Mouse (Mus musculus) kidney, adult 9 months (tissue): ENCODE measurements around the gene Shank2.

Source experiments
- DNase-seq: peaks from one replicate; pipeline ENCODE4 v3.0.0; 2022

Gene Shank2

DNA sequence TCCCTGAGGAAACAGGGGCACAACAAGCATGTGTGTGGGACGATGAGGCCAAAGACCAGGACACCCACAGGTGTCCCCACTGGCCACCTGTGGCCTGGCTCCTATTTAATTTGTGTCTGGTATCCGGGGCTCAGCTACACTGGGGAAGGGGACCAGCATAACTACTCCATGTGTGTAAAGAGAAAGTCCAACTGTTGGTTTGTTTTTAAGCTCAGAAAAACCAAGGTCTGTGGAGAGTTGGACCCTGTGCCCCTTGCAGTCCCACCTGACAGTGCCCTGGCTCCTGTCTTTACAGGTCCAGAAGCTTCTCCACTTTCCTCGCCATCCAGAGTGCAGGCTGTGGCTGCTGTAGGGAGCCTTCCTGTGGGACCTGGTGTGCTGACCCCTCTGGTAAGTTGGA, at the start of gene Shank2:
Gene Shank2, plus strand, starts transcription at position 301 of the 400 bp plus-strand sequence.
- DNase-seq: no peak

DNA sequence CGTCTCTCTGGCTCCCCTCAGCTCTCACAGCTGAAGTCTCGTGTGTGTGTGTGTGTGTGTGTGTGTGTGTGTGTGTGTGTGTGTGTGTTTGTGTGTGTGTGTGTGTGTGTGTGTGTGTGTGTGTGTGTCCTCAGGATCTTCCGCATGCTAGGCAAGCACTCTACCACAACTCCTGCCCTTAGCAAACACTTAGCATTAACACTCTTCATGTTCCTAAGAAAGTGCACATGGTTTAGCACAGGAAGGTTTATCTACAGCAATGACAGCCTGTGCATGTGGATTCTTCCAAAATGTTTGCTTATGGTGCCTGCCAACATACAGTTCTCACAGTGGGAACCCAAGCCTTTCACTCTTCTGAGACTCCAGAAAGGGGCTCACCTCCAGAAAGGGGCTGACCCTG, 49.6 kb upstream of the Shank2 start:
- DNase-seq: no peak

DNA sequence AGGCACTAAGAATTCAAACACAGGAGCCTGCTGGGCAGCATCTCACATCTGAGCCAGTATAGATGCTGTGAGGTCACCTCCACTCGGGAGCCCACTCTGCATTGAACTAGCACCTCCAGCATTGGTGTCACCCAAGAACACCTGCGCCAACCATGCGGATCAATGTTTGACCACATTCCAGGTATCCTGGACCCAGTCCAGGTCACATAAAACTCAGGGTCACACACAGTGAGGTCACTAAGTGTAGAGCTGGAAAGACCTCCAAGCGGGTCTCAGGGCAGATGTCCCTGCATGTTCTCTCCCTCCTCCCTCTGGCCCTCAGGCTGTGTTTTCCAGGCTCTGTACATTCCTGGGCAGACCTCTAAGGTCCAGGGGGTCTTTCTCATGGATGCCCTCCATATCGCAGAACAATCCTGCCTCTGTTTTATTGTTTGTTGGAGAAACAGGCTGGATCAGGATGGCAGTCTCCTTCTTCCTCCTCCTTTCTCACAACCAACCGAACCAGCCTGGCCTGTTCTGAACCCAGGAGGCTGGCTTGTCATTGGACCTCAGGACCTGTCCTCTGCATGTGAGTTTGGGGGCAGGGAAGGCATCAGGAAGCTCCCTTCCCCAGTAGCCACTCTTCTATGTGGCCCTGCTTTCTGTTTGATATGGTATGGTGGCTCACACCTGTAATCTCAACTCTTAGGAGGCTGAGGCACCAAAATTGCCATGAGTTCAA, 45.0 kb upstream of the Shank2 start:
- DNase-seq: peak; percentile 88

DNA sequence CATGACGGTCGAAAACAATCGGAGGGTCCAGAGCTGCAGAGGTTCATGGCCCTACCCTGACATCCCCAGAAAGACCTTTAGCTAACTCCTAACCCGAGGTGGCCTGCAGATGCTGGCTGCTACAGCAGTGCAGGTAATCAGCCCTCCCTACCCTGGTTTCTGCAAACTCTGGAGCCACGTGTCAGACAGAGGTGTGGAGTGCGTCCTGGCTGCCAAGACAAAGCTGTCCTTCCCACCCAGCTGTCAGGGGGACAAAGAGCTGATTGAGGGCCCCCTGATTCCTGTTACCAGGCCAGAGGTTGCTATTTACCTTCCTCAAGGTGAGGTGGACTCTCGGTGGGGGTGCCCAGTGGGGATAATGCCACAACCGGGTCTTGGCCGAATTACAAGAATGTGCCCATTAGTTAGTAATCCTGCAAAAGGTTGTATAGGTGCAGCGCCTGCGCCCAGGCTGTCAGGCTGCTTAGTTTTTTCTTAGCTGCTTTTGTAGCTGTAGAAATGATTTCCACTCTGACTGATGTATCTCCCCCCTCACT, 43.6 kb upstream of the Shank2 start:
- DNase-seq: peak; percentile 76

DNA sequence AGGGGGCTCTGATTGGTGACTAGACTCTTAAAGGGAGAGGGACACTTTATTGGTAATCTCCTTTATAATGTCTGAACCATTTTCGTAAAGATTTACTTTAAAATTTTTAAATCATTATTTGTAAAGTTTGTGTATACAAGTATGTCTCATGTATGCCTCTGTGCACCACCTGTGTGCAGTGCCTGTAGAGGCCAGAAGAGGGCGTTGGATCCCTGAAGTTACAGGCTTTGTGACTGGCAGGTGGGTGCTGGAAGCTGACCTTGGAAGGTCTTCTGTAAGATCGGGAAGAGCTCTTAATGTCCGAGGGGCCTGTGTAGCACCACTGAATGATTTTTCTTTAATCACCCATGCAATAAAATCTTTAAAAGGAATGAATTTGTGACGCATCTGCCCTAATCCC, 37.9 kb upstream of the Shank2 start:
- no peak for DNase-seq

DNA sequence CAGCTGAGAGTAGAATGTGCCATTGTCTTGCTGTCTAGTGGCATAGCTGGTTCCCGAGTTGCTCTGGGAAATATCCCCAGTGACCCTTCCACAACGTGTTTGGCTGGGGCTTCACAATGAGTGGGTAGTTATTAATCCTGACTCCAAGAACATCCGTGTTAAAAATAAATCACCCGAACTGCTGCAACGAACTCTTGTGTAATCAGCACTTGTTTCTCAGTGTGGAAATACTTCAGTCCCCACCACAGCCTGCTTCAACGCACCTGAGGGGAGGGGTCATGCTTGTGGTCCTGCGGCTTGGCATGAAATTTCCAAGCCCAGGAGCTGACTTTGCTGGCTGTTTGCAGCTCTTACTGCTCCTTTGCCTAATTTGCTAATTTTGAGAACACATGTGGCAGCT, 35.1 kb upstream of the Shank2 start:
- DNase-seq: no peak

DNA sequence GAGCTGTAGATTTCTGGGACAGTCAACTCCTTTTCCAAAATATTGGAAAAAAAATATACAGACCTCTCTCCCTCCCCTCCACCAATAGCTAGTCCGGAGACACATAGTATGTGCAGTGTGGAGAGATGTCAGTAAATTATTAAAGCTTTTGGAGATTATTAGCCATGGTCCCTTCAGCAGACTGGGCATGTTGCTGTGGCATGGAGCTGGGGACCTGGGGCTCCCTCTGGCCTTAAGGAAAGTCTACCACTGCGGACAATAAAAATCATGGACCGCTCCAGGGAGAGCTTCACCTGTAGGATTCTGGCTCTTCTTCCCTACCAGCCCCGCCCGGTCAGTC, 24.3 kb upstream of the Shank2 start:
- DNase-seq: peak; percentile 68

DNA sequence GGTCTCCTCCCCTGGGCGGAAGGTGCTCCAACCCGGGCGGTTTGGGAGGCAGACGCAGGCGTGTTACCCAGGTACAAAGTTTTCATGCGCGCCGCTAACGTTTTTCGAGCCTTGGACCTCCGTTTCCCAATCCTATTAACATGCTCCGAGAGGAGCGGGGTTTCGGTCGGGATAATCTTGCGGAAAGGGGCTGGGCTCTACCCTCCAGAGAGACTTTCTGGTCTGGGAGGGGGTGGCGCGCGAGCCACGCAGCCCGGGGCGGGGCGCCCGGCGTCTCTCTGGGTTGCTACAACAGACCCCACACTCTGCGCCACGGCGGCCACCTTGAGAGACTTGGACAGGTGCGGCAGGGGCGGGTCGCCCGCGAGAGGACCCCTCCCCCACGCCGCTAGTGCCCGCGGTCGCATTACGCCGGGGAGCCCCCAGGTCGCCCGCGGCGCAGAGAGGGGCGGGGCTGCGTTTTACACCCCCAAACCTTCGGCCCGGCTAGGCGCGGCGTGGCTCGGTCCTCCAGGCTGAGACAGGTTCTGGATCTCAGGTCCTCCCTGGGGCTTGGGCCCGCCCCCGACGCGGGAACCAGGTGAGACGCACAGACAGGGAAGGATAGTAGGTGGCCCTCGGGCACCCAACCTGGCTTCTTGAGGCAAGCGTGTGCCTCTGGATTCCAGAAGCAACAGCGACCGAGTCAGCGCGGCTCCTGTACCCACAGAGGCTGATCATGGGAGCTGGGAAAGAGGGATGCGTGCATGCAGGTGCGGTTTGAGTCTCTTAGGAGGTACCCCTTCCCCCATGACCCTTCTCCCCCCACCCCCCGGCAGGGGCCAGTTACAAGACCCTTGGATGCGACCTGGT, 23.7 kb upstream of the Shank2 start:
- DNase-seq: peak; percentile 72

DNA sequence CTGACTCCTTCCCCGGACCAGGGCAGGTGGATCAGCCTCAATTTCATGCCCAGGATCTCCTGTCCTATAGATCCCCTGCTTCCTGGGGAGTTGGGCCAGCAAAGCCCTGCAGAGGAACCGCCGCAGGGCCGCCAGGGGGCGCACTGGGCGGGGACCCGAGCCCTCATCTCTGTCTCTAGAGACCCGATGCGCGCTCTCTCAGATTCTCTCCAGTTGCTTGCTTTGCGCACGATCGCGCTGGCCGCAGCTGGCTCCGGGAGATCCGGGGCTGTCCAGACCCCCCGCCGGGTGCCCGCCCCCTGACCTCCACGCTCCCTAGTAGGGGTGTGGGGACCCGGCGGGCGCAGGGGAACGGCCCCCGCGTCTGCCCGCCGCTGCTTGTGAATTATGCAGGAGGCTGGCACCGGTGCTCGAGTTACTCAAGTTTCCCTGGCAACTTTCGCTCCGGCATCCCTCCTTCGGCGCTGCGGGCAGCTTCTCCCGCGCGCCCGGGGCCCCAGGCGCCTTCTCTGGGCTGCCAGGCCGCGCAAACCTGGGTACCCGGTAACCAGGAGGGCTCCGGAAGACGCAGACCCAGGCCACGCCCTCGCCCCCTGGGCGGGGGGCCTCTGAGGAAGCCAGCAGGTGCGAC, 22.9 kb upstream of the Shank2 start:
- peak; percentile 87 for DNase-seq

DNA sequence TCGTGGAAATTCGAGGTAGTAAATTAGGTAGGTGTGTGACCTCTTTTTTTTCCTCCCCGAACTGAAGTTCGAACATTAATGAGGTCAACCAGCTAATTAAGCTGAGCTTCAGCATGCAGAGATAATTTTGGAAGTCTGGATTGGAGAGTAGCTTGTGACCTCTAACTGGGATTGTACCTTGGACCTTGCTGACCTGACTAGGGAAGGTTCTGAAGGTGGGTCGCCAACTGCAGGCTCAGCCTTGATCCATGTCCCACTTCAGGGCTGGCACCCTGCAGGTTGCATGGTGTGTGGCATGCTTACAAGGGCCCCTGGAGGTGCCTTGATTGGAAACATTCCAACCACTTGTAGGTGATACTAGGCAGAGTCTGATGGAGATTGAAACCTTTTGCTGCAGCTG, 21.7 kb upstream of the Shank2 start:
- peak; percentile 82 for DNase-seq

DNA sequence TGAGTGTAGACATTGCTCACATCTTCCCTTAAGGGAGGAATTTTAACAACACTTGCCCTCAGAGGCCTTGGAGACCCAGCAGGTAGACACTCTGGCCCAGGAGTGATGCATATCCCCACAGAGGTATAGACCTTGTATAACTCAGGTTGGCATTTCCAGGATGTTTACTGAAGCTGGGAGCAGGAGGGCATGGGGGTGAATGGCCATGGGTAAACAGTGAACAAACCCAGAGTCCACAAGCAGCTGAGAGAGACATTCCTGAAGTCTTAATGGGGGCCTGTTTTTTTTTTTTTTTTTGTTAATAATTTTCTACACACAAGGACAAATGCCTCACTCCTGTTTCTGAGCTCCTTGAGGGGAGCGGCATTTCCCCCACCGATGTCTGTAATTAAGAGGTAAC, 15.4 kb upstream of the Shank2 start:
- peak; percentile 83 for DNase-seq

DNA sequence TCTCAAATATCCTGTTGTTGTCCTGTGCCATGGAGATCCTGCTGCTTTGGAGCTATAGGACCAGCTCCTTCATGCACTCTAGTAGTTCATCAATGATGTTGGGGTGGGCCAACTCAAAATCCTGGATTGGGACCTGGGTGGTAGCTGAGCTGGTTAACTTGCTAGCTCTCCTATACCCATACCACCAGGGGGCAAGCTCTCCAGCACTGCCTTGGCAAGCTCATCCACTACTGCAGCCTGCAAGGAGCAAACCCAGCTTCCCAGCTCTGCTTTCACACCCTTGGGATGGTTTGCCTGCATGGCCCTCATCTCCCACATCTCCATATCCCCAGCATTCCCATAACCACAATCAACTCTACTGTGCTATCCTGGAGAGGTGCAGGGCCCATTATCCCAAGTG, 10.6 kb upstream of the Shank2 start:
- DNase-seq: no peak

DNA sequence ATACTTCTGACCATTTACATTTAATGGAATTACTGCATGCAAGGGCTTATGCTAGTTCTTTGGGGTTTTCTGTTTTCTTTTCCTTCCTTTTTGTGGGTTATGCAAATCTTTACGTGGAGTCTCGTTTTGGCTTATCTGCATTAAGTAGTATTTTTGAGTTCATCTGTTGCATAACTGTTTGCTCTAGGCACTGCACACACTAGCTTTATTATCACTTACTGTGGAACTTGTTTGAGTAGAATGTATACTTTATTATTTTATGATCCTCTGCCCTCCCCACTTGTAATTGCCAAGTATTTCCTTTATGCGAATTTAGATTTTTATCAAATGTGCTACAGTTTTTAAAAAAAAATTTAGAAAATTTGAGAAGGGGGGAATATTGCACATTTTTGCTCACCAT, 2.7 kb upstream of the Shank2 start:
- no peak for DNase-seq

DNA sequence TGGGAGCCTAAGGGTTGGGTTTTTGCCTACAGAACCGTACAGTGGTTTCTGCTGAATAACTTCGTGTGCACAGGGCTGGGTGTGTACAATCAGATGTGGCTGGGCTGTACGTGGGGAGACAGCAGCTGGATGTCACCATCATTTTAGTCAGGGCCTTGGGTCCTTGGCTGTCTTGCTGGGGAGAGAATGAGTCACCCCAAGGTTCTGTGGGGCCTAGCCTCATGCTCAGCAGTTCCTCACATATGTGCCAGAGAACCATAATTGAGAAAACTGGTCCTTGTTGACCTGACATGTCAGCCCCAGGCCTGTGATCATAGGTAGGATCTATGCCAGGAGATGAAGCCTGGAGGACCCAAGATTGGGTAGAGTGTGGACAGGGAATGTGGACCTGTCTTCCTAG, 1.7 kb downstream of the Shank2 start:
- no peak for DNase-seq

DNA sequence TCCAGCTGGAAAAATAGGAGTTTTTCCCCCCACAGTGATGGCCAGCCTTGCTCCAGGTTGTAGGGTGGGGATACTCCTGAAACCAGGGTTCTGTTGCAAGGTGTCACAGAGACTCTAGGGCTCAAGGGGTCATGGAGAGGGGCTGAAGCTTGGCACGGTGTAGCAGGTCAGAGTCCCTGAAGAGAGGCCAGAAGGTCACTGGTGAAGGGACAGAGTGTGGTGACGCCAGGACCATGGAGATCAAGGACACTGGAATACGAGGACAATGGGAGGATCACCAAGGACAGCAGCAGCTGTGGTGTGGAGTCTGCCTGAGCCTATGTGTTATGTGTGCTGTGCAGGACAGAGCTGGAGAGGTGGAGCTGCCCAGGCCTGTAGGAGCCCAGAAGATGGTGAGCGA, 6.4 kb downstream of the Shank2 start:
- no peak for DNase-seq

DNA sequence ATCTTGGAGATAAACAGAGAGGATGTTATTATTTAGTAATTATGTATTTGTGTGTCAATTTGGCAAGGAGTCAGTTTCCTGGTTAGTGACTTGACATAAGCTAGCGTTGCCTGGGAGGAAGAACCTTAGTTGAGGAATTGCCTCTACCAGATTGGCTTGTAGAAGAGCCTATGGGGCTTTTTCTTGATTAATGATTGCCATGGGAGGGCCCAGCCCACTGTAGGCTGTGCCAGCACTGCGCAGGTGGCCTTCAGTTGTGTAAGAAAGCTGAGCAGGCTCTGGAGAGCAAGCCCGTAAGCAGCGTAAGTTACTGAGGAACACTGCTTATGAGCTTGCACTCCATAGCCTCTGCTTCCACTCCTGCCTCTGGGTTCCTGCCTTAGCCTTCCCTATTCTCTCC, 7.3 kb downstream of the Shank2 start:
- peak; percentile 96 for DNase-seq

DNA sequence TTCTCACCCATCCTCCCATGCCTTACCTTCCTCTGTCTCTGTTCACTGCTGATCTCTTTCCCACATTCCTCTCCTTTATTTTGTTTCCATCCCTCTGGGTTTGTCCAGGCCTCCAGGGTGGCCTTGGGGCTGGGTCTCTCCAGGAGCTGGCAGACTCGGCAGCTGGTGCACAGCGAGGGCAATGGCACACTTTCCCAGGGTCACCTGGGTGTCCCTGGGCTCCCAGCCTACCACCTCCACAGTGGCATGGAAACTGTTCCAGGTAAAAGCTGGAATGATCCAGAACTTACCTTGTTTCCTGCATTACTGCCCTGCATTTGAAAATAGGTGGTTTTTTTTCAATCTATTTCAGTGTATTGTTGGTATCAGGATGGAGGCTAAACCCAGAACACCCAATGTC, 12.8 kb downstream of the Shank2 start:
- DNase-seq: peak; percentile 28

DNA sequence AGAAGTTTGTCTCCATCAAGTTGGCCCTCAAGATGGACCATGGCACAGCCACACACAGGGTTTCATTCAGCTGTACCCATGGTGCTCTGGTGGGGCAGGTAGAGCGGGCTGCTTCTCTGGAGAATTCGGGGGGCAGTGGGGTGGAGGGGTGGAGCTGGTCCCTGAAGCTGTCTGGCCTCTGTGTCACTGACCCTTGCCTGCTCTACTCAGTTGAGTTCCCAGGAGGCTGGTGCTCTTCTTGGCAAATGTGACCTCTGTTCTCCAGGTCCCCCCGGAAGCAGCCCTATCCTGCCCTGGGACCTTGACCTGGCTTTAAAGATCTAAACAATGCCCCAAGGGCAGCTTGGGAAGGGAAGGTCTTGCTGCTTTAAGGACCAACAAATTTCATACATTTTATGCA, 20.1 kb downstream of the Shank2 start:
- peak; percentile 85 for DNase-seq

DNA sequence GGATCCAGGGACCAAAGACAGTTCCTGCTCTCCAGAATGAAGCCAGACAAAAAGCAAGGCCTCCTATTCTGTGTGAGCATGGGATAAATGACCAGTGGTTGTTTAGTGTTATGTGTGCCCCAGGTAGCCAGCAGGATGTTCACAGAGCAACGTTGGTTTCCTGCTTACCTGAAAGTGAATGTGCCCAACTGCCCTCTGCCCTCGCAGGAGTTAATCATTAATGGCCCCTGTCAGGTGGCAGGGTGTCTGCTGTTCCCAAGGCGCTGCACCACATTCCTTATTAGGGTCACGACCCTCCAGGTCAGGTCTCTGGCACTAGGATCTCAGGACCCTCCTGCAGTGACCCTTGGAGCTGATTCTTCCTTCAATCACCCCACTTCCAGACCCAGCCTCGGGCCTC, 21.0 kb downstream of the Shank2 start:
- peak; percentile 94 for DNase-seq

DNA sequence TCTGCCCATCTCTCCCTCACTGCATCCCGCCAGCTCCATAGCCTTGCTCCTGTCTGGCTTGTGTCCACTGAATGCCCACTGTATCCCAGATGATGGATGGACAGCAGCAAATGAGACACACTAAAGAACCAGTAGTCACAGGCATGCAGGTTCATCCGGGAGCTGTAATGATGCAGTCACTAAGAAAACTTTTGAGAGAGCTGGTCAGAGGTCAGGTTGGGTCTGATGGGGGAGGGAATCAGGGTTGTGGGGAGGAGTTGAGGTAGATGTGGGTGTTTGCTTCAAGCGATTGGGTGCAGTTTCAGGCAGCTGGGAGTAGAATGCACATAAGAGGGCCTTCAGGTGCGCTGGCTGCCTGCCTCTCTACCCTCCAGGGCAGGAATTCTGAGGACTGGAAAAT, 21.8 kb downstream of the Shank2 start:
- peak; percentile 69 for DNase-seq

DNA sequence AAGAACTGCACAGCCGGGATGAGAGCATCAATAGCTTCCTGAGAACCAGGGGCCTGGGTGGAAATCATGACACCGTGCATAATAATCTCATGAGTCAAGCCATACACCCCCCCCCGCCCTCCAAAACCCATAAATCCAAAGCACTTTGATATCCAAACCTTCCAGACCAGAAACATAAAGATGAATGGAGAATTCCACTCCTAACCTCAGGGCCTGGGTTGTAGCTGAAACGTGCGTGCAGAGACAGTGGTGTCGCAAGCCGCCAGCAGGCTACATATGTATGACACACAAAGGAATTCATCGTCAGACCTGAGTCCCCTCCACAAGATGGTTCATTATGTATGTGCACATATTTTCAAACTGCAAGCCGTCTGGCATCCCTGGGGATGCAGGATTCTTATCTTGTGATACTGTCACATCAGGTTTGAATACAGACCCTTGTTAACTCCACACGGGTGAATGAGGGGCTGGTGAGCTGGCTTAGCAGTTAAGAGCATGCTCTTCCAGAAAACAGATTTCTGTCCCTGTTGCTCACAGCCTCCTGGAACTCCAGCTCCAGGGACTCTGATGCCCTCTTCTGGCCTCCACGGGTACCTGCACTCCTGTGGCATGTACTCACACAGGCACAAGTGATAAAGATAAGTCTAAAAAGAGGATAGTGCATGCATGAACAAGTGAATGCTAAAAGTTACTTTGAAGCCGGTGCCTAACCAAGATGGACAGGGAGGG, 24.5 kb downstream of the Shank2 start:
- peak; percentile 49 for DNase-seq

DNA sequence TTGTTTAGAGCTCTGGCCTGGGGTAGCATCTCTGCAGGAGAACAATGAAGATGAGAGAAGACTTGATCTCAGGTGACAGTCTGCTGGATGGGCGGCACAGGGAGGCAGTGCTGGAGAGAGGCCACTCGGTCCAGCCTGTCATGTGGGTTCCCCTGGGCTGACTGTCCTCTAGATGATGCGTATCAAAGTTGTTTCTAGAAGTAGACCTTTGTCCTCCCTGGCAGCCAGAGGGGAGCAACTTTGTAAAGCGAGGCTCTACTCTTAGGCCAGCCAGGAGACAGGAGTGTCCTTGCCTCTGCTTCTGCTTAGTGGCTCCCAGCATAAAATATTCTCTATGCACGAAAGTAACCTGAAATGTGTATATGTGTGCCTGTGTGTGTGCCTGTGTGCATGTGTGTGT, 27.5 kb downstream of the Shank2 start:
- peak; percentile 66 for DNase-seq

DNA sequence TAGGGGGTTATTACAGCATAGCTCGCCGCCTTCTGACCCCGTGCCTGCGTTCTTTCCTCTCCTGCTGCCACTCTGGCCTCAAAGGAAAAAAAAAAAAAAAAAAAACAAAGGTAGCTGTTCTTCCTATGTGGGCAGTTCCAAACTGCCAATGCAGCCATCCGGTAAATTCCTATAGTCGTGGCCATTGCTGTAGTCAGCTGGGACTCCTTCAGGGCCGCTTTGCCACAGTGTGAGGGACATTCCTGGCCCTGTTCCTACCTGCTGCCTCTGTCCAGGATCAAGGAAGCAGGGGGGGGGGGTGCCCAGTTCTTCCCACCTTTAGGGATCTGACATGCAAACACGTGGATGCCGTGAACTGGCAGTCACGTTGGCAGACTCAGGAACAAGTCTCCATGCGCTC, 29.1 kb downstream of the Shank2 start:
- DNase-seq: no peak
